Mouse (Mus musculus): Measurements from ENCODE around the gene Brf1.
A peak's percentile ranks its signal among the peaks of the same experiment; 100 is the strongest.

Brf1 gene

GRCm38 (mm10) chr12:113016976-113017375 is 16.5 kb upstream of the Brf1 start:
- DNase-seq = no peak

GRCm38 (mm10) chr12:113015956-113016355 is 15.5 kb upstream of the Brf1 start:
- DNase-seq = no peak

GRCm38 (mm10) chr12:113014561-113015556 is 14.4 kb upstream of the Brf1 start:
- peak; percentile 61 for DNase-seq

GRCm38 (mm10) chr12:113013604-113014558 is 13.4 kb upstream of the Brf1 start, which contains the start of gene Pacs2:
Gene Pacs2 (plus strand): TSS chr12:113014508.
- peak; percentile 93 for DNase-seq

GRCm38 (mm10) chr12:113013021-113013491 is 12.6 kb upstream of the Brf1 start:
- peak; percentile 69 for DNase-seq

GRCm38 (mm10) chr12:113012443-113012842 is 11.9 kb upstream of the Brf1 start:
- DNase-seq = no peak

GRCm38 (mm10) chr12:113011702-113012360 is 11.3 kb upstream of the Brf1 start:
- peak; percentile 56 for DNase-seq

DNA sequence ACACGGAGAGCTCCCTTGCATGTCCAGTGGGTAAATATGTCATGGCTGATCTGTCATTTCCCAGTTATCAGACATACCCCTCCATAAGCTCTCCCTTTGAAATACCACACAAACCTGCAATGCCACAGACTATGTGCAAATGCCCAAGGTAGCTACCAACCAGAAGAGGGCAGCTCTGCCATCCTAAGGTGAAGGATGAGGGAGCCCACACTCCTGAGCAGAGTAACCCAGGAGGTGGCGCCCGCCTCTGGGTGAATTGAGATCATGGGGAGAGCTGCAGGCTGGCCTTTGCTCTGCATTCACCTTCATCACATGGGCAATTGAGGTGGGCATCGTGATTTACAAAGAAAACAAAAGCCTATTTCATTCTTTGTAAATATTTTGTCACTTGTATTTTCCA is 4.5 kb upstream of the Brf1 start:
- DNase-seq = peak; percentile 65

DNA sequence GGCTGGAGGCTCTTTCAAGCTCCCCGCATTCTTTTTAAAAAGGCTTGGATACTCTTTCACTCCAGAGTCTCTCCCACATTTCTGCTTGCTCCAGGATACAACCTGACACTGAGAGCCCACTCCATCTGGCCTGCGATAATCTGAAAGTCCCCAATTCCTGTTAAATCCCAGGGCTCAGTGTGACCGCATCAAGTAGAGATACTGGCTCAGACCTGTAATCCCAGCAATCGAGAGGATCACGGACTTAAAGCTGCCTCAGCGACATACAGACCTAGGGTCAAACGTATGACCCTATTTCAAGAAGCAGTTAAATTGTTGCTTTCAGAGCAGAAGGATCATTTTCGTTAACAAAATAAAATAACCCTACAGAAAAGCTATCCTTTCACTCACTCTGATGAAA is 3.5 kb upstream of the Brf1 start:
- DNase-seq = no peak

GRCm38 (mm10) chr12:113002667-113003066 is 2.2 kb upstream of the Brf1 start:
- no peak for DNase-seq

DNA sequence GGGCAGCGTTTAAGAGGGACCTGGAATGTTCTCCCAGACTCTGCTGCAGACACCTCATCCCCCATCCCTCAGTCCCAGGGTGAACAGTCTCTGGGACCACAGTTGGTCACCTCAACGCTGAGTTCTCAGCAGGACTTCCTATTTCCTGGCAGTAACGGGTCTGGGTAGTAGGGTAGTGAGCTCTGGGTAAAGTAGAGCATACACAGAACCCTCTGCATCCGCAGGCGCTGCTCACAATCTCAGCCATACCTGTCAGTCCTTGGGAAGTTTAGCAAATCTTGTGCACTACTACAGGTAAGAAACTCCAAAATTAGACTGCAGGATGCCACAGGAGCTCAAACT is 600 bp upstream of the Brf1 start:
- DNase-seq = no peak

GRCm38 (mm10) chr12:112999569-113000293 is 773 bp downstream of the Brf1 start:
- DNase-seq = peak; percentile 70

DNA sequence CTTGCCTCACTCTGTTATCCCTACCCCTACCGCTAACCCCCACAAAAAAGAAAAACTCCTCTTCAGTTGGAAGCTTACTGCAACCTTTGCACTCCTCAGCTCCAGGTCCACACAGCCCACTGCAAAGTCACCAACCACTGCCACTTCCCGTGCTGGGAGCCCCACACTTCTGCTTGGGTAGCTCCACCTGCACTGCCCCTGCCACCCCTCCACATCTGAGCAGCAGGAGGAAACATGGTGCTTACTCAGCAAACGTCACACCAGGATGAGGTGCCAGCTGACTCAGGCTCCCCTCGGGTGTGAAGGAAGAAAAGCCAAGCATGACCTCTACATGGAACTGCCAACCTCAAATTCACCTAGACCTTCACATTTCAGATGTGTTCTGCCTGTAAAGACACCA is 6.4 kb downstream of the Brf1 start:
- no peak for DNase-seq

DNA sequence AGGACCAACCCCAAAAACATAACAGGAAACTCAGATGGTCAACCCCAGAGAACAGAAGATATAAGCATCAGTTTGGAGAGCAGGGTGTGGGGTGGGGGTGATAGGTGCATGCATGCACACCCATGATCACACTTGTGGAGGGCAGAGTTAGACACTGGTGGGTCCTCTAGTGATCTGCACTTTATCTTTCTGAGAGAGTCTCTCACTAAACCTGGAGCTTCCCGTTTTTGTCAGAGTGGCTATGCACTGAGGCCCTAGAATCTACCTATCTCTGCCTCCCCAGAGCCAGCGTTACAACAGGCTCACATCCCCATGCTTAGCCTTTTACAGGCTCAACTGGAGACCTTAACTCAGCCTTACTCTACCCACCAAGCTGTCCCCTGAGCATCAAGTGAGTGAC is 9.1 kb downstream of the Brf1 start:
- DNase-seq = no peak

- no peak for DNase-seq
Measured at GRCm38 (mm10) chr12:112990706-112991405, 9.6 kb downstream of the Brf1 start.

- no peak for DNase-seq
Measured at GRCm38 (mm10) chr12:112987877-112988276, 12.6 kb downstream of the Brf1 start.

DNA sequence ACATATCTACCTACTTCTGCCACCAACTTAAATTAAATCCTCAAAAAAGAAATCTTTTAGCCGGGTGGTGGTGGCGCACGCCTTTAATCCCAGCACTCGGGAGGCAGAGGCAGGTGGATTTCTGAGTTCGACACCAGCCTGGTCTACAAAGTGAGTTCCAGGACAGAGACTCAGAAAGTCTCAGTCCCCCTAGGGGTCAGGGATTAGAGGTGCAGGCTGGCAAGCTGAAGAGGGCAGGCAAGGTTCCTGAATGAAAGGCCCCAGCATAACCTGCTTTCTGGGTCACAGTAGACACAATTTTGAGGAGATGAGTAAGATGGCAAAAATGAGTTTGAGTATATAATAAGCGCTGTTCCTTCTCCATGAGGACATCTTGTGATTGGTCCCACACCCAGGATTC is 15.2 kb downstream of the Brf1 start:
- no peak for DNase-seq

- no peak for DNase-seq
Measured at GRCm38 (mm10) chr12:112982031-112982430, 18.5 kb downstream of the Brf1 start.

DNA sequence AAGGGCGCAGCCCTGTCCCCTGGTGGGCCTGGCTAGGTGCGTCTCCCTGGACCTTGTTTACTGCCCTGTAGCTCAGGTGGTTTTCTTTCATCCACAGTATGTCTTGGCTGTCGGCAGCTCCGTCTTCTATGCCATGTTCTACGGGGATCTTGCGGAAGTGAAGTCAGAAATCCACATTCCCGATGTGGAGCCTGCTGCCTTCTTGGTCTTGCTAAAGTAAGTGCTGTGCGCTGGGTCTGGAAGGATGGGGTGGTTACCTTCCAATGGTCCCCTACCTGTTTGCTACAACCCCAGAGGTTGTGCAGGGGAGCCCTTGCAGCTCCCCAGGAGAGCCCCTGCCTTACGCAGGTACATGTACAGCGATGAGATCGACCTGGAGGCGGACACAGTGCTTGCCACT is 23.3 kb downstream of the Brf1 start:
- DNase-seq = no peak

DNA sequence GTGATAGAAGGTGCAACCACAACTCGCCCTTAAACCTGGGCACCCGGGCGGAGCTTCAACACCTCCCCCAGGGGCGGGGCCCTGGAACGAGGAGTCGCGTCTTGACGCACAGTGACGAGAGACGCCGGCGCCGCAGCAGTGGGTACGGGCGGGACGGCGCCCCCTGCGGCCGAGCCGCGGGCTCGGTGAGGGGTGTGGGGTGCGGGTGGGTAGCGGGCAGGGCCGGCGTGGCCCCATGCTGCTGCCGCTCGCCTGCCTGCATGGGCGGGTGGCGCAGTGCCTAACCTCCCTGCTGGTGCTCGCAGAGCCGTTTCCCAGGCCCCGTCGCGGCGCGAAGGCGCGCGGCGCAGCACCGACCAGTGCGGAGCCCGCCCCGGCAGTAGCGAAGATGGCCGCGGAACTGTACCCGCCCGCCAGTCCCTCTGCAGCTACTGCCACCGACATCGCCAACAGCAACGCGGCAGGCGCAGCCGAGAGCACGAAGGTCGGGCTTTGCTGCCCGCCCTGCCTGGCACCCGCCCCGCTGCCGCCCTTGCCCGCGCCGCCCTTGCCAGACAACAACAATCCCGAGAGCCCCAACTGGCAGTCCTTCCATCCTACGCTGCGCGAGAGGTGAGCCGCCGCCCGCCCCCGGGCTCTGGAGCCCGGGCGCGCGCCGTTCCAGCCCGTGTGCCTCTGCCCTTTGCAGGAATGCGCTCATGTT is 24.0 kb downstream of the Brf1 start, which contains the start of gene Btbd6:
Gene Btbd6 (plus strand): TSS at position 112 of the 703 bp plus-strand sequence.
- peak; percentile 94 for DNase-seq

DNA sequence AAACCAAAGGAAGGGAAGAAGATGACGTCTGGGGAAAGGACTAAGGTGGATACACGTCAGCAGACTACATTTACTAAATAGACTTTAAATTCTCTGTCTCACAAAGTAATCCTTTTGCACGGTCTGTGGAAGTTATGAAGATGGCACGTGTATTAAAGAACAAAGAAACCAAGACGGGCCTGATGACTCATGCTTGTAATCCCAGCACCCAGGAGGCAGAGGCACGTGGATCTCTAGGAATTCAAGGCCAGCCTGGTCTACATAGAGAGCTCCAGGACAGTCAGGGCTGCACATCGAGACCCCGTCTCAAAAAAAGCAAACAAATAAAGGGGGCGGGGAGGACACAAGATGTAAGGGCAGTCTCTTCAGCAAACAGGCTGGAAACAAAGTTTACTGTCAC is 25.8 kb downstream of the Brf1 start:
- no peak for DNase-seq

Measured in cerebellum, adult 9-10 months (tissue).